Mouse (Mus musculus) mature B cell (primary cell): ENCODE measurements around the gene Laptm4a.

Experiments
- in situ Hi-C: fragments of 300-500 bp; cut with MboI; formaldehyde crosslinking; loops from 2 replicates; pipeline ENCODE4 v1.14.3; 2019

Gene Laptm4a

GRCm38 (mm10) chr12:8954161-8954561 lies 32.7 kb downstream of the Laptm4a start:
- in situ Hi-C loops, result no loop called here

DNA sequence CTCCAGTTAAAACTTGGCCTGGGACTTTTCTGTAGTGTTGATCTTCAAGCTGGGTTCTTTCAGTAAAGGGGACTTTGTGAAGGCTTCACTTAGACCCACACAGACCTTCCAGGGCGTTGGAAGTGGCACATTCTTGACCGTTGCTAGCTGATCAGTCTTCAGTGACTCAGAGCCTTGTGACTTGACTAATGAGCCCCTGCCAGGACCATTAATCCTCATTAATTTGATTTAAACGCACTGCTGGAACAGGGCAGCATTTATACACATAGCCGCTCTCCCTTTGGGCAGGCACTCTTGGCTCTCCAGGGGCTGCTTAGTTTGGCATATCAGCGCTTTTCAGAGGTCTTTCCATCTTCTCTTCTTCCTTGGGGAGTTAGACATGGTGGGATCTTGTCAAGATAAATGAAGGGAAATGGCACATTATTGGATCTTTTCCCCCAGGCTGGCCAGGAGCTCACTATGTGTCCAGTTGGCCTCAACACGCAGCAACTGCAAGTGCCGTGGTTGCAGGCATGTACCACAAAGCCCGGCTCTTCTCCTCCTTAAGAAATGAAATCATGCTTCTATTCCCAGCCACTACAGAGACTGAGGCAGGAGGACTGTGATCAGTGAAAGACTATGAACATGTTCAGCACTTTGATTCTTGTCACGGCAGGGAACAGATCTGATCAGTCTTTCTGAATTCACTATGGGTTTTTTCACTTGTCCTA lies 40.3 kb downstream of the Laptm4a start:
- in situ Hi-C loops, result no loop called here

- in situ Hi-C loops, result no loop called here
Measured at GRCm38 (mm10) chr12:8969828-8970227, 48.4 kb downstream of the Laptm4a start.

DNA sequence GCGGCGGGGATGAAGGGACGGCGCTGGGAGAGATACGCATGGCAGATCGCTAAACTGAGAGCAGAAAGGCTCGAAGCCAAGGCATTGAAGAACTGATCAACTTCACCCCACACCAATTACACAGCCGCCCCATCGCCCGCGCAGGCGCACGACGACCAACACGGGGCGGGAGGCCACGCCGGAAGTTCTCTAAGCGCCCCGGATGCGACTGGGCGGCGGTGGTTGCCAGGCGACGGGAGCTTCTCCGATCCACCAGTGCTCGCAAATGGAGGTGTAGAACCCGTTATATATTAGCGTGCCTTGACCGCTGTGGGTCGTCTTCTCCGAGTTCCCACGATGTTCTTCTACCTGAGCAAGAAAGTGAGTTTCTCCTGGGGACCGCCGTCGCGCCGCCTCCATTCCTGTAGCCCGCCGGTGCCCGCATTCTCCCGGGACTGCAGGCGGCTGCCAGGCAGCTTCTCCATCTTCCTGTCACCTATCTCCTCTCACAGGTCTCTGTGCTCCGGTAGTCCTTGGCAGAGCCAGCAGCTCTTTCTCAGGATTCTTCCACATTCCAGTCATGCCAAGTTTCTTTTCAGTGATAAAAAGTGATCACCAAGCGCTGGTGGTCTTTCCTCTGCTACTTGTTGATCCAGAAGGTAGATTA lies 52.5 kb downstream of the Laptm4a start, which contains the start of gene Wdr35:
Wdr35 (plus strand) TSS at position 73 of the 646 bp plus-strand sequence.
- in situ Hi-C loops, result no loop called here

GRCm38 (mm10) chr12:8975076-8975475 lies 53.6 kb downstream of the Laptm4a start:
- in situ Hi-C loops, result no loop called here
